Mouse (Mus musculus) lung, embryonic 16.5 days (tissue): ENCODE results near the gene Chrnb2. TPM values are rescaled to one million over a fixed set of nuclear protein-coding genes. Genes with fewer than 3 reads are reported as not detected.

Experiments used
- ATAC-seq: fragments of 200-750 bp; cut with Nextera tagmentation; 2 replicates; pipeline ENCODE4 v1.8.0; 2017; ENCODE audit warnings: low read depth, mild to moderate bottlenecking, moderate library complexity
- H3K27ac ChIP-seq: fragments of 300-500 bp; sonication (generic); 2 replicates; pipeline ENCODE4 v1.5.1; 2014; ENCODE audit warnings: mild to moderate bottlenecking, control low read depth, low read length
- H3K27me3 ChIP-seq: fragments of 300-500 bp; sonication (generic); 2 replicates; pipeline ENCODE4 v1.6.1; 2014; ENCODE audit warnings: low read depth, low read length, mixed read lengths; ENCODE audit not compliant: control insufficient read depth, insufficient read depth
- H3K36me3 ChIP-seq: fragments of 300-500 bp; sonication (generic); 2 replicates; pipeline ENCODE4 v1.6.1; 2014; ENCODE audit warnings: low read length; ENCODE audit not compliant: control insufficient read depth, insufficient read depth
- H3K4me1 ChIP-seq: fragments of 300-500 bp; sonication (generic); replicated peaks from 2 replicates; pipeline ENCODE4 v1.6.1; 2014; ENCODE audit warnings: low read length, mixed read lengths; ENCODE audit not compliant: control insufficient read depth, insufficient read depth
- H3K4me2 ChIP-seq: fragments of 300-500 bp; sonication (generic); 2 replicates; pipeline ENCODE4 v1.6.1; 2014; ENCODE audit warnings: low read depth, low read length, control low read depth
- H3K4me3 ChIP-seq: fragments of 300-500 bp; sonication (generic); 2 replicates; pipeline ENCODE4 v1.5.1; 2014; ENCODE audit warnings: mild to moderate bottlenecking, low read length, control low read depth
- H3K9ac ChIP-seq: fragments of 300-500 bp; sonication (generic); 2 replicates; pipeline ENCODE4 v1.6.1; 2014; ENCODE audit warnings: low read length, control low read depth
- H3K9me3 ChIP-seq: fragments of 300-500 bp; sonication (generic); 2 replicates; pipeline ENCODE4 v1.6.1; 2016; ENCODE audit warnings: low read length; ENCODE audit not compliant: control insufficient read depth
- WGBS: fragments of 180-500 bp; shearing (Covaris S2); extraction: QIAGEN DNeasy Blood & Tissue Kit; methylation state at CpG from one replicate; pipeline ENCODE4 v1.1.7; 2014; 5-methylcytosine and 5-hydroxymethylcytosine counted together
- polyA plus RNA-seq: library from polyadenylated mRNA; unstranded; fragments of >200 nt; fragmentation: Nextera tagmentation; extraction: Ambion mirVana; gene quantifications from 2 replicates; pipeline ENCODE4 v1.2.1, GENCODE M21; 2015

The Chrnb2 gene
- polyA plus RNA-seq, 1 experiment from 2014 or later = 0.39 TPM

DNA sequence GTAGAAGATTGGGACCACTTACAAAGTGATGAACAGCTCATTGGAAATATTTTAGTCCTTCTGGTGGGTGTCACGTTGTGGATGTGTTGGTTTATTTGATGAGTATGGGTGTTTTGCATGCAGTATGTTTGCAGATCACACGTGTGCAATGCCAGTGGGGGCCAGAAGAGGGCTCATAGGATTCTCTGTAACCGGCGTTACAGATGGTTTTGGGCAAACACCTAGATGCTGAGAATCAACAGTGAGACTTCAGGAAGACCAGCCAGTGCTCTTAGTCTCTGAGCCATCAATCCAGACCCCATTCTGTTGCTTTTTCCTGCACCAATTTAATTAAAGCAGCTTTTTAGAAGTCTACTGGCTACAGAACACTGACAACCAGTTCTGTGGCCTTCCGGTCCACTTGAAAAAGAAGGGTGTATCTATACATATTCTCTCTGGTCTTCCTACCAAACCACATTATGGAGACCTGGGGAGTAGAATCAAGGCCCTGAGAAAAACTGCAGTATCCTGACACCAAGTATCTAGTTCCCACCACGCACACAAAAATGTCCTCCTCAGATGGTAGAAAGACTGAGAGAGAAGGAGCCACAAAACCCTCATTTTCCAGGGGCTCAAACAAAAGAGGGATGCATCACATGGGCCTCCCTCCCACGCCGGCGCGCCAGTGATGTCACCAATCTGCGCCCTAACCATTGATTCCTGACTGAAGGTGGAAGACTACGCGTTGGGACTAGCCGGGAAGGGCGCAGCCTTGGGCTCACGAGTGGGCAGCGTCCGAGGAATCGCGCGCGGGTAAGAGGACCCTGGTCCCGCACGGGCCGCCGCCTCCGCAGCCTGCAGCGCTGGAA lies 49.8 kb downstream of the Chrnb2 start, which contains the start of gene Adar:
TSS of gene Adar (plus strand) at position 664 of the 848 bp plus-strand sequence.
- H3K4me3 ChIP-seq = peak within 1 kb of the TSS; percentile 86
- H3K27ac ChIP-seq = no peak within 1 kb of the TSS
- H3K9ac ChIP-seq = peak within 1 kb of the TSS; percentile 81
- H3K4me1 ChIP-seq = peaks cover 3% of the 10 kb centered on the region
- no peaks in the 10 kb centered on the region for H3K36me3 ChIP-seq
- H3K9me3 ChIP-seq = no peaks in the 10 kb centered on the region
- peak within 1 kb of the TSS; percentile 95 for H3K4me2 ChIP-seq
- WGBS = 5% methylated on average over 28 of the region's 28 CpGs
- ATAC-seq = peak; percentile 74
- H3K27me3 ChIP-seq = no peaks in the 10 kb centered on the region

- no peaks in the 10 kb centered on the region for H3K9me3 ChIP-seq
Measured at GRCm38 (mm10) chr3:89704064-89704463, 60.4 kb downstream of the Chrnb2 start.

DNA sequence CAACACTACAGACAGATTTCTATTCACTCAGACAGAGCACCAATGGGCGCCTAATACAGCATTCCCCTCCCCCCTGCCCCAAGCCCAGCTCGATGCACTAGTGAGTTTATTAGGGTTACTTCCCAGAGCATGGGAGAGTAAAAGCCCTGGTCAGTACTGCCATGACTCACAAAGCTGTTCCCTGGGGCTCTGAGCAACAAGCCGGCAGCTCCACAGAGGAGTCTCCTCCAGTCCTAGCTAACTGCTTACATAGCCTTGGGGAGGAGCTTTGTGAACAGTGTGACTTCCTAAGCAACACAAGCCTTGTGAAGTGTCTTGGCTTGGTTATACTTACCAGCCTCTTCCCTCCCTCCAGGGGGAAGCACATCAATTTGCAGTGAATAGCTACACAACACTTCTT lies 60.8 kb downstream of the Chrnb2 start:
- Histone ChIP-seq H3K9ac (no peak overlapping the region), H3K4me1 (no peaks in the 10 kb centered on the region), H3K9me3 (no peaks in the 10 kb centered on the region), H3K27me3 (no peaks in the 10 kb centered on the region), H3K27ac (no peak overlapping the region), H3K4me3 (no peak overlapping the region), H3K36me3 (no peaks in the 10 kb centered on the region), H3K4me2 (no peak overlapping the region)
- ATAC-seq = no peak
- WGBS = 35% methylated on average over 3 of the region's 3 CpGs

More at GRCm38 (mm10) chr3:89704064-89704463, 60.4 kb downstream of the Chrnb2 start:
- no peak overlapping the region for H3K4me3 ChIP-seq
- no peaks in the 10 kb centered on the region for H3K36me3 ChIP-seq
- no peak for ATAC-seq
- no peak overlapping the region for H3K27ac ChIP-seq
- H3K4me1 ChIP-seq = no peaks in the 10 kb centered on the region
- H3K27me3 ChIP-seq = no peaks in the 10 kb centered on the region
- WGBS = 74% methylated on average over 6 of the region's 6 CpGs
- no peak overlapping the region for H3K9ac ChIP-seq
- no peak overlapping the region for H3K4me2 ChIP-seq

DNA sequence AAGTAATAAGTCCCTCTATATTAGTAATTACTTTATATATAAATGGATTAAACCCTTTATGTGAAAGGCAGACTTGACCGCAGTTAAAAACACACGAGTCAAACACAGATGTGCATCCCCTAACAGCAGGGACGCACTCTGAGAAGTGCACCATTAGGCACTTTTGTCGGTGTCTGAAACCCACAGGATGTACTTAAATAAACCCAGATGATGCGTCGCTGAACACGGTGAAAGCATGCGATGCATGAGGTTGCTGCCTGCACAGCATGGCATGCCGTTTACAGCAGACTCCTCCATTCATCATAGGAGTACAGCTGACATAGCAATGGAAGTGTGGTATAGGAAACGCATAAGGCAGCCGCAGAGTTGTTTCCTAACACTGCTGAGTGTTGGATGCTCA lies 64.0 kb downstream of the Chrnb2 start:
- Histone ChIP-seq H3K27me3 (no peaks in the 10 kb centered on the region), H3K4me1 (no peaks in the 10 kb centered on the region), H3K4me2 (no peak overlapping the region), H3K27ac (no peak overlapping the region), H3K36me3 (no peaks in the 10 kb centered on the region), H3K9ac (no peak overlapping the region), H3K4me3 (no peak overlapping the region), H3K9me3 (no peaks in the 10 kb centered on the region)
- ATAC-seq = no peak
- WGBS = 61% methylated on average over 11 of the region's 11 CpGs

DNA sequence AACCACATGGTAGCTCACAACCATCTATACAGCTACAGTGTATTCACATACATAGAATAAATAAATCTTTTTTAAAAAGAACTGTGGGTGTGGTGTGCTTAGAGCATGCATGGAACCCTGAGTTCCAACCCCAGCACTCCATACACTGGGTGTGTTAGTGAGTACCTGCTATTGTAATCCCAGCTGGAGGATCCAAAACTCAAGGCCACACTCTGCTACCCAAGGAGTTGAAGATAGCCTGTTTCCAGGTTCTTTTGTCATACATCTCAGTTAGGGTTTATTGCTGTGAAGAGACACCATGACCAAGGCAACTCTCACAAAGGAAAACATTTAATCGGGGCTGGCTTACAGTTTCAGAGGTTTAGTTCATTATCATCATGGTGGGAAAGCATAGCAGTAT lies 65.5 kb downstream of the Chrnb2 start:
- H3K27me3 ChIP-seq = no peaks in the 10 kb centered on the region
- H3K4me1 ChIP-seq = no peaks in the 10 kb centered on the region
- no peaks in the 10 kb centered on the region for H3K36me3 ChIP-seq
- H3K4me2 ChIP-seq = no peak overlapping the region
- no peak overlapping the region for H3K4me3 ChIP-seq
- no peak for ATAC-seq
- H3K27ac ChIP-seq = no peak overlapping the region
- H3K9me3 ChIP-seq = no peaks in the 10 kb centered on the region
- 86% methylated on average over 1 of the region's 1 CpGs for WGBS
- H3K9ac ChIP-seq = no peak overlapping the region

Other genes starting within 250 kb of the Chrnb2 start
- 0.68 and 1.1 TPM in 2 replicates for gene Kcnn3, start 244.5 kb downstream of the Chrnb2 start, polyA plus RNA-seq
- gene Adar, start 49.6 kb downstream of the Chrnb2 start, polyA plus RNA-seq = 10.3 and 10.9 TPM in 2 replicates
- gene Ube2q1, start 9.0 kb upstream of the Chrnb2 start, polyA plus RNA-seq = 9.5 and 9.8 TPM in 2 replicates
- 8.8 and 9.3 TPM in 2 replicates for gene She, start 66.7 kb upstream of the Chrnb2 start, polyA plus RNA-seq
- gene Il6ra, start 148.6 kb upstream of the Chrnb2 start, polyA plus RNA-seq = 5.2 and 5.6 TPM in 2 replicates
- 14.8 and 16.5 TPM in 2 replicates for gene Atp8b2, start 198.9 kb upstream of the Chrnb2 start, polyA plus RNA-seq
- 152 and 155 TPM in 2 replicates for gene Hax1, start 234.1 kb upstream of the Chrnb2 start, polyA plus RNA-seq